Mouse (Mus musculus): Measurements from ENCODE around the gene Git1. TPM values are rescaled to one million over a fixed set of nuclear protein-coding genes. Genes with fewer than 3 reads are reported as not detected.

Gene Git1
- 56.9 and 73.4 TPM in 2 replicates for polyA plus RNA-seq (2012; rRNA removed)

- WGBS, result 1% methylated on average over 60 of the region's 74 CpGs
- no peak for DNase-seq (ENCODE audit: low read depth, low spot score)
Measured at GRCm38 (mm10) chr11:77493512-77494343, at the start of gene Git1. Gene Git1, plus strand, starts transcription at chr11:77493562.

DNA sequence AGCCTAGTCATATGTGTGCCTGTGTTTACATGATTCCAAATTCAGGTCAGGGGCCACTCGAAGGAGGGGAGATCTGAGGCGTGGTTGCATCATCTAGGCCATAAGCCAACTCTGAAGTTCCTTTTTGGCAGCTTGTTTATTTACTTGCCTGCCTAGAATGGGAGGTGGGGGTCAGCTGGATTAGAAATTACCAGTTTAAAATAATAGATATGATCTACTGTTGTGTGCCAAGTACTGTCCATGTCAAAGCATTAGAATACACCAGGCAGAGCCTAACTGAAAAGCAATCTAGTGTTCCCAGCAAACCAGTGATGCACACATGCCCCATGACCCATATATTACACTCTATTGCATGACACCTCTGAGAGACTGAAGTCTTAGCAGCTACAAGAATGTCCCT lies 48.4 kb upstream of the Git1 start:
- 13% methylated on average over 2 of the region's 2 CpGs for WGBS

GRCm38 (mm10) chr11:77446628-77447041 lies 46.7 kb upstream of the Git1 start:
- 6% methylated on average over 6 of the region's 6 CpGs for WGBS
- DNase-seq (ENCODE audit: low read depth, low spot score), result peak; percentile 28

More for the DNA sequence above, 48.4 kb upstream of the Git1 start:
- DNase-seq (ENCODE audit: low read depth, low spot score), result no peak

DNA sequence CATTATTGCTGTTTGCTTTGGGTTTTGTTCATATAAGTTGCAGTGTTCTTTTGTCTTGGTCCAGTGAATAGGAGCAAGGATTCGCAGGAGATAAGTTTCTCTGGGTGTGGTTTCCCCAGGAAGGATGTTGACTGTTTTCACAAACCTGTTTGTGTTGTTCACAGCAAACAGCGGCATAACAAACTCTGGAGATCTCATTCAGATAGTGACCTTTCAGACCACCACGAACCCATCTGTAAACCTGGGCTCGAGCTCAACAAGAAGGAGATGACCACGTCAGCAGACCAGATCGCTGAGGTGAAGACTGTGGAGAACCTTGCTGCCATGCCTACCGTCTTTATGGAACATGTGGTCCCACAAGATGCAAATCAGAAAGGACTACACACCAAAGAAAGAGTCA lies 44.1 kb upstream of the Git1 start:
- no peak for DNase-seq (ENCODE audit: low read depth, low spot score)
- 90% methylated on average over 7 of the region's 7 CpGs for WGBS

- DNase-seq (ENCODE audit: low read depth, low spot score), result no peak
- 95% methylated on average over 2 of the region's 2 CpGs for WGBS
Measured at GRCm38 (mm10) chr11:77451670-77452069, 41.7 kb upstream of the Git1 start.

- 83% methylated on average over 2 of the region's 2 CpGs for WGBS
- DNase-seq (ENCODE audit: low read depth, low spot score), result no peak
Measured at GRCm38 (mm10) chr11:77453388-77453787, 40.0 kb upstream of the Git1 start.

DNA sequence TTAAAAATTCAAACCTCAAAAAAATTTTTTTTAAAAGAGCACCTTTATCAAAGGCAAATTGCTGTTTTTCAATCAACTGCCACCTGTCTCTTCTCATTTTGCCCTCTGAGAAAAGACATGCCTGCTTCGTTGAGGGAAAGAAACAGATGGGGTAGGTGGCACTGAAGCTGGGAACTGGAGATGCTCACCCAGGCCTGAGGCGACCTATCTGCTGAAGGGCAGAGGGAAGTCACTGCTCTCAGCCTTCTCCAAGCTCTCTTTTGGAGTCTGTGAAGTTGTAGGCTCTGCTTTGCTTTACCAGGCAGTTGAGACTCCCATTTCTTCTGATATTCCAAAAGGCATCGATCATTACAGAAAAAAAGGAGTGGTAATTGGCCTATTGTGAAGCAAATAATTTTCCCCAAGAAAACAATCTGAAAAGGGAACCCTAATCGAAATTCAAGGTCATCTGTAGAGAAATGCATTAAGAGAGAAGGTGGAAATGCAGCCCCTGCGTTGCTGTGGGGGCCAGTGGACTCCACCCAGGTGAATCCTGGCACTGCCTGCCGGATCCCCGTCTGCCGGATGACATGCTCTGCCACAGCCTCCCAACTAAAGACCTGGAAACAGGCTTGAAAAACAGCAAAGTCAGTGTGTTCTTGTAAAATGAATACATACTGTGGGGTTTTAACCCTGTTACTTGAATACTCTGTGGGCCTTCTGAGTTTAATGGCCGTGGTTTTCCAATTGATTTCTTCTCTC lies 37.4 kb upstream of the Git1 start:
- 91% methylated on average over 9 of the region's 9 CpGs for WGBS
- DNase-seq (ENCODE audit: low read depth, low spot score), result no peak

GRCm38 (mm10) chr11:77456866-77457265 lies 36.5 kb upstream of the Git1 start:
- 59% methylated on average over 6 of the region's 6 CpGs for WGBS
- no peak for DNase-seq (ENCODE audit: low read depth, low spot score)

DNA sequence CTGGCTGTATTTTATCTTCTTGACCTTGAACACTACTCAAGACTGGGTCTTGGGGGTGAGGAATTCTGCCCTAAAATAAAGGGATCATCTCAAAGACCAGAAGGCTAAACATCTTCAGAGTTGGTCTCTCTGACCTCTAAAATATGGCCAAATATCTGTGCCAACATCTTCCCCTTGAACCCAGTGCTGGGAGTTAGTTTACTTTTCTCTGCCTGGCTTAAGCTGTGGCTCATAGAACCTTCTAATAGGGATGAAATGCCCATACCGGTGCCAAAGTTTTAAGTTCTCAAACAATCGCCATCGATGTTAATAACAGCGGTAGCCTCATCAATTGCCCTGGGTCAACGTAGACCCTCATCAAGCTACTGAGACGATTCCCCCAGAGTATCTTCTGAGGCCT lies 31.5 kb upstream of the Git1 start:
- WGBS, result 8% methylated on average over 6 of the region's 6 CpGs
- no peak for DNase-seq (ENCODE audit: low read depth, low spot score)

- DNase-seq (ENCODE audit: low read depth, low spot score), result peak; percentile 37
- WGBS, result 1% methylated on average over 72 of the region's 73 CpGs
Measured at GRCm38 (mm10) chr11:77462283-77463100, 30.9 kb upstream of the Git1 start, which contains the start of gene Coro6. Gene Coro6, plus strand, starts transcription at chr11:77462411.

DNA sequence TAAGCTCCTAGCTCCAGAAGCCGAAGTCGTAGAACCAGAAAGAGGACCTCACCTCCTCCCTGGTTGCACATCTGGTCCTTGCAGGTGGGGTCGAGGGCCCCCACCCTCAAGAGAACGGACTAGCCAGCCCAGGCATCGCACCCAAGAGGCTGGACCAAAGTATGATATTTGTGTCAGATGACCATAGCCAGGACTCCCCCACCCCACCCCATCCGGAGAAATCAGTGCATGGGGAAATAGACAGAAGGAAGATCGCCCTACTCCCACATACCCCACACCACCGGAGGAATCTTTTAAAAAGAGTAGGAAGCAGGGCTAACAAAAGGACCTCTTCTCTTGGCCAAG lies 30.3 kb upstream of the Git1 start:
- no peak for DNase-seq (ENCODE audit: low read depth, low spot score)
- 37% methylated on average over 8 of the region's 8 CpGs for WGBS

- no peak for DNase-seq (ENCODE audit: low read depth, low spot score)
- WGBS, result 70% methylated on average over 10 of the region's 10 CpGs
Measured at GRCm38 (mm10) chr11:77463786-77464185, 29.6 kb upstream of the Git1 start.

GRCm38 (mm10) chr11:77464684-77465083 lies 28.7 kb upstream of the Git1 start:
- no peak for DNase-seq (ENCODE audit: low read depth, low spot score)

GRCm38 (mm10) chr11:77465111-77465510 lies 28.3 kb upstream of the Git1 start:
- no peak for DNase-seq (ENCODE audit: low read depth, low spot score)
- 76% methylated on average over 3 of the region's 3 CpGs for WGBS

More at GRCm38 (mm10) chr11:77464684-77465083, 28.7 kb upstream of the Git1 start:
- 41% methylated on average over 4 of the region's 4 CpGs for WGBS

GRCm38 (mm10) chr11:77466544-77466943 lies 26.8 kb upstream of the Git1 start:
- 39% methylated on average over 9 of the region's 9 CpGs for WGBS
- no peak for DNase-seq (ENCODE audit: low read depth, low spot score)

DNA sequence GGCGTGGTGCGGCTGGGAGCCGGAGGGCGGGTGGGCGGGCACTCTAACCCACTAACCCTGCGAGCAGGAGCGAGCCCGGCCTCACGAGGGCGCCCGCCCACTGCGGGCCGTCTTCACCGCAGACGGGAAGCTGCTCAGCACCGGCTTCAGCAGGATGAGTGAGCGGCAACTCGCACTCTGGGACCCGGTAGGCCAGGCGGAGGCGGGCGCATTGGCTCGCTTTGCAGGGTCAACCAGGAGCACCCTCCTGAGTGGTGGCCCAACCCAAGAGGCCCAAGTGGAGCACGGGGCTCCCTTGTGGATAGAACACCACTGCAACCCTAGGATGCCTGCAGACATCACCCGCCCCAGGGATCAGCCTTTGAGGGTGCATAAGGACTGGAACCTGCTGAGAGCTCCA lies 26.2 kb upstream of the Git1 start:
- DNase-seq (ENCODE audit: low read depth, low spot score), result no peak
- whole genome bisulfite sequencing, result 2% methylated on average over 25 of the region's 25 CpGs

DNA sequence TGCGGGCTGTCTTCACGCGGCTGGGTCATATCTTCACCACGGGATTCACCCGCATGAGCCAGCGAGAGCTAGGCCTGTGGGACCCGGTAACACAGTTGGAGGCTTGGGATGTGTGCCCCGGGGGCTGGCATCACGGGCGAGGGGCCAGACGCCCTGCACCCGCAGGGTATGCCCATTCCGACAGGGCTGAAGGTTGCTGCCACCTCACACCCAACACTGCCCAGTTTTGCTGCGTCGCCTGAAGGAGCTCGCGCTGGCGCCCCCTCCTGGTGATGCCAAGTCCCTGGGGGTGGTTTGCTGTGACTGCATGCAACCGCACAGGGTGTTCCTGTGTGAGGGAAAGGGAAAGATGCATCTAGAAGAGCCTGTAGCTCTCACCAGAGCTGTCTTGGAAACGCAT lies 25.6 kb upstream of the Git1 start:
- DNase-seq (ENCODE audit: low read depth, low spot score), result no peak
- 10% methylated on average over 20 of the region's 20 CpGs for WGBS

DNA sequence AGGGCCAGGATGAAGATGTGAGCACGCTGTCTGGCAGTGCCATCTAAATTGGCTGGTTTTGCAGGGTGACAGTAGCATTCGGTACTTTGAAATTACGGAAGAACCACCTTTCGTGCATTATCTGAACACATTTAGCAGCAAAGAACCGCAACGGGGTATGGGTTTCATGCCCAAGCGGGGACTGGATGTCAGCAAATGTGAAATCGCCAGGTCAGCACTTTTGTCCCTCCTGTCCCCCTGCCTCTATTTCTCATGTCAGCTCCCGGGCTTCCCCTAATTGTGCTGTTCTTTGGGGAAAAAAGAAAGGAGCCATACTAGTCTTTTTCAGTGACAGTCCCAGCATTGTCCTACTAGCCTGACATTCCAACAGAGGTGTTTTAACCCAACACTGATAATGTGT lies 25.0 kb upstream of the Git1 start:
- WGBS, result 91% methylated on average over 9 of the region's 9 CpGs
- DNase-seq (ENCODE audit: low read depth, low spot score), result no peak

DNA sequence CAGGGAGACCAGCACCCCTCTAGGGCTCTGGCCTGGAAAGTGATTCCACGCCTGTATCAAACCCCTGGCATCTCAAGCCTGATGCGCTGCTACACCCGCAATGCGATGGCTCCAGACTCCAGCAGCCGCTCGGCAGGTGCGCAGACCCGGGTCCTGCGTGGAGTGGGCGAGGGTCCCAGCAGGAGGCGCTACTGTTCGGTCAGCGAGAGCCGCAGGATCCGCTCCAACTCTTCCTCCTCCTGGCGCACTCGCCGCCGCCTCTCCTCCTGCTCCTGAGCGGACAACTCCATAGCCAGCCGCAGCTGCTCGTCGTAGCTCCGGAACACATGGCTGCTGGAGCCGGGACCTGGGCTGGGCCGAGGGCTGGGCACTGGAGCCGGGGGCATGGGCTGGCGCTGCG lies 22.0 kb upstream of the Git1 start:
- WGBS, result 80% methylated on average over 29 of the region's 29 CpGs
- no peak for DNase-seq (ENCODE audit: low read depth, low spot score)

DNA sequence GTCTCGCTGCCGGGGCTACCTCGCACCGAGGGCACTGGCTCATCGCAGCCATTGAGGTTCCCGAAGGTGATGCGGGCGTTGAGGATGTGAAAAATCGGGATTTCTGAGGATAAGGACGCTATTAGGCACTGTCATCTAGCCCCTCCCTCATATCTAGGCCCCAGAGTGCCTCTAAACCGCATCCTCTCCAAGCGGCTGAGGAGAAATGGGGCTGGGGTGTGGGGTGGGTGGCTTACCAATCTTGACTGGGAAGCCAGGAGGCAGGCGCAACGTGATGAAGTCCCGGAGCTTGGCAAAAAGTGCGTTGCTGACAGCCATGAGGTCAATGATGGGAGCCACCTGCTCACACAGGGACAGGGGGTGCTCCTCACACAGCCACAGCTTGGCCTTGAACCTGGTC lies 20.6 kb upstream of the Git1 start:
- WGBS, result 92% methylated on average over 16 of the region's 16 CpGs
- DNase-seq (ENCODE audit: low read depth, low spot score), result no peak
